Mouse (Mus musculus): ENCODE data around the gene Fam160b1. TPM values are rescaled to one million over a fixed set of nuclear protein-coding genes. Genes with fewer than 3 reads are reported as not detected.

The Fam160b1 gene
- 5.6 TPM in 2 replicates for polyA plus RNA-seq (2012)

- no peak for TF ChIP-seq GATA1 (IDR thresholded peaks at IDR 0.05; ENCODE audit: low read length)
Observed at GRCm38 (mm10) chr19:57360341-57361130, at the start of gene Fam160b1. TSS of gene Fam160b1 (plus strand) at chr19:57360680.

- TF ChIP-seq GATA1 (IDR thresholded peaks at IDR 0.05; ENCODE audit: low read length), result no peak
Observed at GRCm38 (mm10) chr19:57313226-57313625, 47.3 kb upstream of the Fam160b1 start.

- no peak for TF ChIP-seq GATA1 (IDR thresholded peaks at IDR 0.05; ENCODE audit: low read length)
Observed at GRCm38 (mm10) chr19:57313891-57314345, 46.6 kb upstream of the Fam160b1 start.

- TF ChIP-seq GATA1 (IDR thresholded peaks at IDR 0.05; ENCODE audit: low read length), result no peak
Observed at GRCm38 (mm10) chr19:57314346-57315012, 46.0 kb upstream of the Fam160b1 start, which contains the start of gene Ablim1. TSS of gene Ablim1 (minus strand) at chr19:57314919.

- TF ChIP-seq GATA1 (IDR thresholded peaks at IDR 0.05; ENCODE audit: low read length), result no peak
Observed at GRCm38 (mm10) chr19:57315013-57315565, 45.4 kb upstream of the Fam160b1 start.

- no peak for TF ChIP-seq GATA1 (IDR thresholded peaks at IDR 0.05; ENCODE audit: low read length)
Observed at GRCm38 (mm10) chr19:57316597-57316996, 43.9 kb upstream of the Fam160b1 start.

- TF ChIP-seq GATA1 (IDR thresholded peaks at IDR 0.05; ENCODE audit: low read length), result no peak
Observed at GRCm38 (mm10) chr19:57320656-57321382, 39.7 kb upstream of the Fam160b1 start.

GRCm38 (mm10) chr19:57321839-57322238, 38.6 kb upstream of the Fam160b1 start:
- no peak for TF ChIP-seq GATA1 (IDR thresholded peaks at IDR 0.05; ENCODE audit: low read length)

GRCm38 (mm10) chr19:57322491-57322890, 38.0 kb upstream of the Fam160b1 start:
- no peak for TF ChIP-seq GATA1 (IDR thresholded peaks at IDR 0.05; ENCODE audit: low read length)

- no peak for TF ChIP-seq GATA1 (IDR thresholded peaks at IDR 0.05; ENCODE audit: low read length)
Observed at GRCm38 (mm10) chr19:57323087-57323486, 37.4 kb upstream of the Fam160b1 start.

GRCm38 (mm10) chr19:57325748-57326300, 34.7 kb upstream of the Fam160b1 start:
- TF ChIP-seq GATA1 (IDR thresholded peaks at IDR 0.05; ENCODE audit: low read length), result no peak

GRCm38 (mm10) chr19:57327679-57328078, 32.8 kb upstream of the Fam160b1 start:
- TF ChIP-seq GATA1 (IDR thresholded peaks at IDR 0.05; ENCODE audit: low read length), result no peak

- TF ChIP-seq GATA1 (IDR thresholded peaks at IDR 0.05; ENCODE audit: low read length), result no peak
Observed at GRCm38 (mm10) chr19:57328269-57328668, 32.2 kb upstream of the Fam160b1 start.

GRCm38 (mm10) chr19:57328792-57329191, 31.7 kb upstream of the Fam160b1 start:
- TF ChIP-seq GATA1 (IDR thresholded peaks at IDR 0.05; ENCODE audit: low read length), result no peak

- no peak for TF ChIP-seq GATA1 (IDR thresholded peaks at IDR 0.05; ENCODE audit: low read length)
Observed at GRCm38 (mm10) chr19:57330309-57330708, 30.2 kb upstream of the Fam160b1 start.
